Mouse (Mus musculus): ENCODE results near the gene Sgcd. TPM values are rescaled to one million over a fixed set of nuclear protein-coding genes. Genes with fewer than 3 reads are reported as not detected.

Gene Sgcd
- total RNA-seq, 2 experiments from 2014 or later: 11.7 to 17.4 TPM

DNA sequence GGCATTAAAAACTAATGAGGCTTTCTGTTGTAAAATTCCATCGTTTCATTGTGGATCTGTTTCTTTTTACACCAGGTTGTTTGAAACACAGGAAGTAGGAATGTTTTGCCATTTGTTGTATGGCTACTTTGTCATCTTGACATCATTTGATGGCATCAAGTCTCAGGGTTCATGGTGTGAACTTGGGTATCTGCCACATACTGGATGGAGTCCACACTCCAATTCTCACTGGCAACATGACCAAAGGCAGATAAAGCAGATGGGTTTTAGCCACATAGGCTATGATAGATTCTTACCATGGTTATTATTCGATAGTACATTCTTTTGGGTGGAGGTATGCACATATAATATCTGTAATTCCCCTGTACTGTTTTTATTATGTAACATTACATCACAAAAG, 1106.3 kb downstream of the Sgcd start:
- intact Hi-C loops (cut with DNase I): no loop called here

DNA sequence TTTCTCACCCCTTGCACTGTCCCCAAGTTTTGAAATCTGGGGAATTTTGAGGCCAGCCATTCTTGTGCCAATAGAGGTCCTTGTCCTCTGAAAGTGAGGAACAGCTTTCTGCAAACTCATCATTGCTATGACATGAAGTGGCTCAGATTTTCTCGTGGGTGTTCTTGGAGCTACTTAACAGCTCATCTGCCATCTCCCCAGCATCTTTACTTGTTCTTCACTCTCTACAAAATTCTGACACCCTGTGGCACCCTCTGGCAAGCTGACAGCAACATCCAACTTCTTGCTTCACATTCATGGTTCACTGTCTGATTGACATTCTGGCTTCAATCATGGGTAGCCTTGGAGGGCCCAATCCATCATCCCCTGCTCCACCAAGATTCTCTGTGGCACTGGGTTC, 1113.0 kb downstream of the Sgcd start:
- intact Hi-C loops (cut with DNase I): no loop called here
- peak; percentile 19 to 55 for DNase-seq (ENCODE audit: low spot score in 2 of 2)

More for the DNA sequence above, 1106.3 kb downstream of the Sgcd start:
- DNase-seq (ENCODE audit: low spot score in 2 of 2): no peak

GRCm38 (mm10) chr11:46868594-46868993, 1120.2 kb downstream of the Sgcd start:
- intact Hi-C loops (cut with DNase I): loop anchor here (10.0 kb wide), 2 partner anchors 1726 to 1906 kb away; no protein-coding TSS in a partner anchor
- DNase-seq (ENCODE audit: low spot score in 2 of 2): no peak

DNA sequence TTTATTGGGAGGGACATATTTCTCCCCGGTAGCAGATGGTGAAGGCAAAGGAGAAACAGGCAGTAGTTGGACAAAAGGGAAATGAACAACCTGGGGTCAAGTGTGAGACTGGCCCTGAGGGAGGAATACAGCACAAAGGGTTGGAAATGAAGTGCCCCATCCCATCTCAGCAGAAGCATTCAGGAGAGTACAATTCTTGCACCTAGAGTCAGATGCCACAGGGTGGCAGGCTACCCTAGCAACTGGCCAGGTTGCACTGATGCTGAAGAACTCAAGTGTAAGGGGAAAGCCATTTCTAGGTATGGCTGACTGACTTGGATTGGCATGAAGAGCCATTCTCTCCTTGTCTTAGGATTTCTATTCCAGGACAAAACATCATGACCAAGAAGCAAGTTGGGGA, 1124.0 kb downstream of the Sgcd start:
- intact Hi-C loops (cut with DNase I): loop anchor here (10.0 kb wide), 2 partner anchors 1730 to 1910 kb away; no protein-coding TSS in a partner anchor
- DNase-seq (ENCODE audit: low spot score in 2 of 2): peak; percentile 25 to 48

DNA sequence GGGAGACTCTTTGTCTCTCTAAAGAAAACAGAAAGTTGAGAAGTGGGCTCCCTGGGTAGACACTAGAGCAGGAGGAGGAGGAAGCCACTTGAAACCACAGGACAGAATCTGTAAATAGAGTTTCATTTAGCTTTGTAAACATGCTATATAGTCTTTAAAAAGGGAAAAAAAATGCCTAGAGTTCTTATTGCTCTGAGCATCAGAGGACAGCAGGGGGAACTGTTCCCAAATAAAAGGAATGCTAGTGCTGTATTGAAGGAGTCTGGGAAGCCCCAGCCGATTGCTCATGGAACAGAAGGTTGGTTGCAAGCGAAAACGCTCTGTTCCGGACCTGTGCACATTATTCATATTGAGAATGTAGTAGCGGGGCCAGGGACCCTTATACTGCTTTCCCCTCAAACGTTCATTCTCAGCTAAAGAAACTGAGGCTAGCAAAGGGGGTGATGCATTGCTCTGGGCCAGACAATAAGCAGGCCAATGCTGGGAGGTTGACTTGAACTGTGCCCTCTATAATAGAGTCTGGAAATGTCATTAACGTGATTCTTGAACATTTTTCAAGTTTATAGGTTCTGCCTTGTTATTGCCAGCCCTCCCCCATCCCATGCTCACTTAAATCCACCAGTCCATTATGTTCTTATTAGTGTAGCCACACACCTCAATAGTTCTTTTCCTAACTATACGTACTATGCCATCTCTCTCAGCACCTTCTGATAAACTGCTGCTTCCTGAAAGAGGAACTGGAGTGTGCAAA, 1140.4 kb downstream of the Sgcd start:
- peak; percentile 24 to 33 for DNase-seq (ENCODE audit: low spot score in 2 of 2)
- intact Hi-C loops (cut with DNase I): no loop called here

DNA sequence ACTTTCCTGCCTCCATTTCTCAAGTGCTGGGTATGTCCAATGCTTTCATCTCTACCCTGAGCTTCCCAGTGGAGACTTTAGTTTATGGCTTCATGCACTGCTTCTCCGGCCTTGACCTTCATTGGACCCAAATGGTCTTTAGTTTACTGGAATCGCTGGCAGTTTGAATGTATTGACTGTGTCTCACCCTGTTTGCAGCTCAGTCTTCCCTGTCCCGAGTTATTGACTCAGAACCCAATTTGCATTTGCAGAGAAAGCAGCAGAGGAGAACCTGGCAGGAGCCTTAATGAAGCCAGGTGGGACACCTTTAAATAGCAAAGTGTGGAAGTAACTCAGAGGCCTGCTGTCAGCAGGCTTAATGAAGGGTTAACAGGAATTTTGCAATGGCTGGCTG, 1140.9 kb downstream of the Sgcd start:
- intact Hi-C loops (cut with DNase I): no loop called here
- DNase-seq (ENCODE audit: low spot score in 2 of 2): no peak

DNA sequence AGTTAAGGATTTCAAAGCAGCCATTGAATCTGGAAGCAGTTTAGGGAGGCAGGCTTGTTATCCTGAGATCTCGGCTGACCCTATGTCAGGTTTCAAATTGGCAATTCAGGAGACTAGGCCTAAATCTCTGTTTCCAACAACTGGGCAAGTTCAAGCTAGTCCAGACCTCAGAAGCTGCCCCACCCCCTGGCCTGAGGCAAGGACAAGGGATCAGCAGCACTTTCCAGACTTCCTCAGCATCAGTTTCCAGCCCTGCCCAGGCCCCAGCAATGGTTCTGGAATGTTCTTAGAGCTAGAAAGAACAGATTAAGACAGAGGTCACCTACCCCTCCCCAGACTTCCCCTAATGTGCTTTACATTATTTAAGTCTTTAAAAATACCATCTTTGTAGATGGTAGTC, 1142.1 kb downstream of the Sgcd start:
- DNase-seq (ENCODE audit: low spot score in 2 of 2): no peak
- intact Hi-C loops (cut with DNase I): no loop called here

All from left cerebral cortex, postnatal 25 days (tissue).